Mouse (Mus musculus): ENCODE results near the gene Rnf103. TPM values are rescaled to one million over a fixed set of nuclear protein-coding genes. Genes with fewer than 3 reads are reported as not detected.

Gene Rnf103
- polyA plus RNA-seq, 2 experiments, result 5.0 to 7.2 TPM

- H3K36me3 ChIP-seq (replicated peaks; ENCODE audit: control insufficient read depth, insufficient read depth, low read depth), result no peaks in the 10 kb centered on the region
- no peaks in the 10 kb centered on the region for H3K9me3 ChIP-seq (ENCODE audit: control insufficient read depth, low read length)
- H3K9ac ChIP-seq (replicated peaks), result no peak overlapping the region
- WGBS (ENCODE audit: insufficient replicate concordance), result 39% methylated on average over 8 of the region's 8 CpGs
- H3K27ac ChIP-seq, result no peak overlapping the region
- H3K4me3 ChIP-seq (ENCODE audit: insufficient read depth in 1 of 2, low read depth in 2 of 2, low read length in 2 of 2), result no peak overlapping the region
- no peak overlapping the region for H3K4me2 ChIP-seq (ENCODE audit: low read depth)
- H3K4me1 ChIP-seq (replicated peaks; ENCODE audit: control insufficient read depth in 2 of 2, insufficient read depth in 2 of 2, low read length in 1 of 2), result no peaks in the 10 kb centered on the region
- DNase-seq (ENCODE audit: low read depth in 3 of 3, low spot score in 3 of 3) (no peak), ATAC-seq (ENCODE audit: insufficient read depth) (no peak)
- no peak for TF ChIP-seq CTCF (IDR thresholded peaks at IDR 0.05; ENCODE audit: low read depth)
- no peak for TF ChIP-seq EP300 (IDR thresholded peaks at IDR 0.05; ENCODE audit: low read depth)
- H3K27me3 ChIP-seq (ENCODE audit: control insufficient read depth, insufficient read depth, low read length), result no peaks in the 10 kb centered on the region
Observed at GRCm38 (mm10) chr6:71457956-71458608, 35.6 kb upstream of the Rnf103 start.

GRCm38 (mm10) chr6:71465146-71465545 is 28.5 kb upstream of the Rnf103 start:
- Histone ChIP-seq H3K4me3 (ENCODE audit: insufficient read depth in 1 of 2, low read depth in 2 of 2, low read length in 2 of 2) (no peak overlapping the region), H3K9me3 (ENCODE audit: control insufficient read depth, low read length) (no peaks in the 10 kb centered on the region), H3K36me3 (replicated peaks; ENCODE audit: control insufficient read depth, insufficient read depth, low read depth) (no peaks in the 10 kb centered on the region), H3K27me3 (ENCODE audit: control insufficient read depth, insufficient read depth, low read length) (no peaks in the 10 kb centered on the region), H3K9ac (replicated peaks) (no peak overlapping the region), H3K4me2 (ENCODE audit: low read depth) (no peak overlapping the region), H3K4me1 (replicated peaks; ENCODE audit: control insufficient read depth in 2 of 2, insufficient read depth in 2 of 2, low read length in 1 of 2) (no peaks in the 10 kb centered on the region), H3K27ac (no peak overlapping the region)
- DNase-seq (ENCODE audit: low read depth in 3 of 3, low spot score in 3 of 3) (no peak), ATAC-seq (ENCODE audit: insufficient read depth) (no peak)
- WGBS (ENCODE audit: insufficient replicate concordance), result 80% methylated on average over 3 of the region's 3 CpGs
- no peak for TF ChIP-seq EP300 (IDR thresholded peaks at IDR 0.05; ENCODE audit: low read depth)

- Histone ChIP-seq H3K36me3 (replicated peaks; ENCODE audit: control insufficient read depth, insufficient read depth, low read depth) (no peaks in the 10 kb centered on the region), H3K4me2 (ENCODE audit: low read depth) (no peak overlapping the region), H3K27me3 (ENCODE audit: control insufficient read depth, insufficient read depth, low read length) (no peaks in the 10 kb centered on the region), H3K9ac (replicated peaks) (no peak overlapping the region), H3K4me3 (ENCODE audit: insufficient read depth in 1 of 2, low read depth in 2 of 2, low read length in 2 of 2) (no peak overlapping the region), H3K27ac (no peak overlapping the region), H3K9me3 (ENCODE audit: control insufficient read depth, low read length) (no peaks in the 10 kb centered on the region), H3K4me1 (replicated peaks; ENCODE audit: control insufficient read depth in 2 of 2, insufficient read depth in 2 of 2, low read length in 1 of 2) (no peaks in the 10 kb centered on the region)
- 74% methylated on average over 4 of the region's 4 CpGs for WGBS (ENCODE audit: insufficient replicate concordance)
- DNase-seq (ENCODE audit: low read depth in 3 of 3, low spot score in 3 of 3), result no peak
- ATAC-seq (ENCODE audit: insufficient read depth), result no peak
- TF ChIP-seq CTCF (IDR thresholded peaks at IDR 0.05; ENCODE audit: low read depth) (no peak), EP300 (IDR thresholded peaks at IDR 0.05; ENCODE audit: low read depth) (no peak)
Observed at GRCm38 (mm10) chr6:71467766-71468165, 25.9 kb upstream of the Rnf103 start.

- H3K36me3 ChIP-seq (replicated peaks; ENCODE audit: control insufficient read depth, insufficient read depth, low read depth), result no peaks in the 10 kb centered on the region
- H3K9me3 ChIP-seq (ENCODE audit: control insufficient read depth, low read length), result no peaks in the 10 kb centered on the region
- no peak for TF ChIP-seq CTCF (IDR thresholded peaks at IDR 0.05; ENCODE audit: low read depth)
- WGBS (ENCODE audit: insufficient replicate concordance), result 45% methylated on average over 3 of the region's 3 CpGs
- H3K27ac ChIP-seq, result no peak overlapping the region
- DNase-seq (ENCODE audit: low read depth in 3 of 3, low spot score in 3 of 3) (no peak), ATAC-seq (ENCODE audit: insufficient read depth) (no peak)
- H3K27me3 ChIP-seq (ENCODE audit: control insufficient read depth, insufficient read depth, low read length), result no peaks in the 10 kb centered on the region
- H3K4me3 ChIP-seq (ENCODE audit: insufficient read depth in 1 of 2, low read depth in 2 of 2, low read length in 2 of 2), result no peak overlapping the region
- H3K9ac ChIP-seq (replicated peaks), result no peak overlapping the region
- no peak overlapping the region for H3K4me2 ChIP-seq (ENCODE audit: low read depth)
- H3K4me1 ChIP-seq (replicated peaks; ENCODE audit: control insufficient read depth in 2 of 2, insufficient read depth in 2 of 2, low read length in 1 of 2), result no peaks in the 10 kb centered on the region; a peak in 1 of 4 replicates
Observed at GRCm38 (mm10) chr6:71469291-71469690, 24.4 kb upstream of the Rnf103 start.

- no peak overlapping the region for H3K9ac ChIP-seq (replicated peaks)
- no peak for DNase-seq (ENCODE audit: low read depth in 3 of 3, low spot score in 3 of 3)
- H3K4me3 ChIP-seq (ENCODE audit: insufficient read depth in 1 of 2, low read depth in 2 of 2, low read length in 2 of 2), result no peak overlapping the region
- 49% methylated on average over 4 of the region's 4 CpGs for WGBS (ENCODE audit: insufficient replicate concordance)
- ATAC-seq (ENCODE audit: insufficient read depth), result no peak
- H3K27ac ChIP-seq, result no peak overlapping the region
- H3K4me2 ChIP-seq (ENCODE audit: low read depth), result no peak overlapping the region
- H3K9me3 ChIP-seq (ENCODE audit: control insufficient read depth, low read length), result no peaks in the 10 kb centered on the region
- TF ChIP-seq EP300 (IDR thresholded peaks at IDR 0.05; ENCODE audit: low read depth), result no peak
- TF ChIP-seq CTCF (IDR thresholded peaks at IDR 0.05; ENCODE audit: low read depth), result no peak
- no peaks in the 10 kb centered on the region for H3K27me3 ChIP-seq (ENCODE audit: control insufficient read depth, insufficient read depth, low read length)
- H3K36me3 ChIP-seq (replicated peaks; ENCODE audit: control insufficient read depth, insufficient read depth, low read depth), result no peaks in the 10 kb centered on the region
- H3K4me1 ChIP-seq (replicated peaks; ENCODE audit: control insufficient read depth in 2 of 2, insufficient read depth in 2 of 2, low read length in 1 of 2), result no peaks in the 10 kb centered on the region; a peak in 2 of 4 replicates
Observed at GRCm38 (mm10) chr6:71471830-71472520, 21.7 kb upstream of the Rnf103 start.

Measured in liver, embryonic 14.5 days (tissue).